Mouse (Mus musculus) ES-Bruce4 (cell line): Measurements from ENCODE around the gene Nup98.

Source experiments
- CTCF ChIP-seq: IDR thresholded peaks from one replicate; pipeline ENCODE4 v1.8.1; 2011; ENCODE audit warnings: low read depth, low read length
- EP300 ChIP-seq: IDR thresholded peaks from 2 replicates; pipeline ENCODE4 v1.6.1; 2011; ENCODE audit warnings: low read depth, low read length; ENCODE audit not compliant: insufficient read depth
- POLR2A ChIP-seq: IDR thresholded peaks from one replicate; pipeline ENCODE4 v1.8.1; 2011; ENCODE audit warnings: low read length; ENCODE audit not compliant: insufficient read depth

DNA sequence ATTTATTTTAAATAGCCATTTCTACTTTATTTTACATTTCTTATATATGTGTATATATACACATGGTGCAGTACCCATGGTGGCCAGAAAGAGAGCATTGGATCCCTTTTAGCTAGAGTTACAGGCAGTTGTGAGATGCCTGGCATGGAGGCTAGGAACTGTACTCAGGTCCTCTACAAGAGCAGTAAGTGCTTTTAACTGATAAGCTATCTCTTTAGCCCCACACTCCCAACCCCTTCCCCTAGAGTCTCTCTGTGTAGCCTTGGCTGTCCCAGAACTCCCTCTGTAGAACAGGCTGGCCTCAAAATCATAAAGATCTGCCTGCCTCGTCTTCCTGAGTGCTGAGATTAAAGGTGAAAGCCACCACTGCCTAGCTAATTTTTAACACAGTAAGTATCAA is 4.3 kb downstream of the Nup98 start:
- TF ChIP-seq CTCF = no peak
- no peak for TF ChIP-seq EP300
- TF ChIP-seq POLR2A = no peak
